Mouse (Mus musculus): Measurements from ENCODE around the gene Maml2. TPM values are rescaled to one million over a fixed set of nuclear protein-coding genes. Genes with fewer than 3 reads are reported as not detected.

The Maml2 gene
- polyA plus RNA-seq, 1 experiment from 2014 or later: 11.5 TPM

DNA sequence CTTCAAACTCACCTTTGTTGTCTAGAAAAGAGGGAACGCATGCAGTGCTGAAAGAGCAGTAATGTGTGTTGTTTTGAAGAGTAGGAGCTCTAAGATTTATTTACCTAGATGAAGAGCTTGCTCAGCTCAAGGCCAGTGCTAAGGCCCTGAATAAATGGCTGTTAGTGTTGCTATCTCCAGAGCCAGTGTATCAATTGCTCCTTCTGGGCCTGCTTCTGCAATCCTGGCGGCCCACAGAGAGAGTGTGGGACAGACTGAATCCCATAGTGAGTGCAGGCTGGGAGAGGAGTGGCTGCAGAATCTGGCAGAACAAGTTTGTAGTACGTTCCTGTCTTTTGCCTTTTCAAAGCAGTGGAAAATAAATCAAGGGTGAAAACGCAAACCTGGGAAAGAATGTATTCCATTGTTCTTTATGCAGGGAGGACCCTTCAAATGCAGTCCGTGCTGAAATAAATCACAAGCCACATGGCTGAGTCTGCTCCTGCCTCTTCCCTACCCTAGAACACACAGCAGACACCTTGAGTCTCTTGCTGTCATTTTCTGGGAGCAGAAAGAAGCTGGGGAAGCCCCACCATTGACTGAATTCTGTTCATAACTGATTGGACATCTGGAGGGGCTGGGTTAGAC is 318.7 kb downstream of the Maml2 start:
- no peaks in the 10 kb centered on the region for H3K27me3 ChIP-seq
- peaks cover 19% of the 10 kb centered on the region for H3K4me1 ChIP-seq (replicated peaks)
- 42% methylated on average over 5 of the region's 5 CpGs for WGBS
- no peak overlapping the region for H3K4me2 ChIP-seq (replicated peaks)
- H3K36me3 ChIP-seq: peaks cover 6% of the 10 kb centered on the region; the same call in 1 of the 2 replicates
- H3K27ac ChIP-seq: no peak overlapping the region
- no peak for ATAC-seq
- H3K9me3 ChIP-seq: no peaks in the 10 kb centered on the region
- peak overlapping the region; percentile 28; the same call in 1 of the 2 replicates for H3K9ac ChIP-seq (replicated peaks)
- no peak overlapping the region for H3K4me3 ChIP-seq (replicated peaks)

DNA sequence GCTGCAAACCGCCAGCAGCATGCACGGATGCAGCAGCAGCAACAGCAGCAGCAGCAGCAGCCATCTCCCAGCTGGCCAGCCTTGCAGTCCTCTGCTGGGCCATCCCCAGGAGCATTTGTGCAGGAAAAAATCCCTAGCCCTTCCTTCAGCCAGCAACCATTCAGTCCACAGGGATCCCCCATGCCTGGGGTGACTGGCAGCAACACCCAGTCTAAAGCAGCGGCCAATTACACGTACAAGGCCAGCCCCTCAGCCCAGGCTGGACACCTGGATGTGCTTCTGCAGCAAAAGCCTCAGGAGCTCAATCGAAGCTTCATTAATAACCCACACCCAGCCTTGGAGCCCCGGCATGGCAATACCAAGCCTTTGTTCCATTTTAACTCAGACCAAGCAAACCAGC is 323.0 kb downstream of the Maml2 start:
- peaks cover 5% of the 10 kb centered on the region; the same call in 1 of the 2 replicates for H3K4me1 ChIP-seq (replicated peaks)
- 88% methylated on average over 6 of the region's 6 CpGs for whole genome bisulfite sequencing
- H3K27me3 ChIP-seq: no peaks in the 10 kb centered on the region

GRCm38 (mm10) chr9:13621941-13622340 is 324.2 kb downstream of the Maml2 start:
- Histone ChIP-seq H3K4me1 (replicated peaks) (peaks cover 13% of the 10 kb centered on the region), H3K9ac (replicated peaks) (no peak overlapping the region), H3K27ac (no peak overlapping the region), H3K4me3 (replicated peaks) (no peak overlapping the region), H3K9me3 (no peaks in the 10 kb centered on the region), H3K36me3 (peaks cover 9% of the 10 kb centered on the region; the same call in 1 of the 2 replicates), H3K4me2 (replicated peaks) (no peak overlapping the region), H3K27me3 (no peaks in the 10 kb centered on the region)
- ATAC-seq: no peak
- over 99% methylated on average over 3 of the region's 3 CpGs for WGBS

More for the DNA sequence above, 323.0 kb downstream of the Maml2 start:
- Histone ChIP-seq H3K9me3 (no peaks in the 10 kb centered on the region), H3K4me2 (replicated peaks) (no peak overlapping the region), H3K27ac (peak overlapping the region; percentile 10; the same call in 1 of the 2 replicates), H3K9ac (replicated peaks) (no peak overlapping the region), H3K36me3 (peaks cover 9% of the 10 kb centered on the region; the same call in 1 of the 2 replicates), H3K4me3 (replicated peaks) (no peak overlapping the region)
- ATAC-seq: peak; percentile 43; the same call in 1 of the 2 replicates

- H3K4me1 ChIP-seq (replicated peaks): peaks cover 16% of the 10 kb centered on the region
- no peak overlapping the region for H3K9ac ChIP-seq (replicated peaks)
- ATAC-seq: no peak
- no peak overlapping the region for H3K4me2 ChIP-seq (replicated peaks)
- H3K27me3 ChIP-seq: no peaks in the 10 kb centered on the region
- H3K27ac ChIP-seq: no peak overlapping the region
- H3K36me3 ChIP-seq: peaks cover 9% of the 10 kb centered on the region; the same call in 1 of the 2 replicates
- no peaks in the 10 kb centered on the region for H3K9me3 ChIP-seq
- 89% methylated on average over 5 of the region's 5 CpGs for WGBS
- H3K4me3 ChIP-seq (replicated peaks): no peak overlapping the region
Observed at GRCm38 (mm10) chr9:13622426-13622825, 324.7 kb downstream of the Maml2 start.

- no peak for ATAC-seq
- peaks cover 9% of the 10 kb centered on the region; the same call in 1 of the 2 replicates for H3K36me3 ChIP-seq
- no peaks in the 10 kb centered on the region for H3K9me3 ChIP-seq
- peaks cover 16% of the 10 kb centered on the region for H3K4me1 ChIP-seq (replicated peaks)
- H3K27me3 ChIP-seq: no peaks in the 10 kb centered on the region
- H3K9ac ChIP-seq (replicated peaks): no peak overlapping the region
- no peak overlapping the region for H3K4me2 ChIP-seq (replicated peaks)
- no peak overlapping the region for H3K27ac ChIP-seq
- no peak overlapping the region for H3K4me3 ChIP-seq (replicated peaks)
- WGBS: 98% methylated on average over 3 of the region's 3 CpGs
Observed at GRCm38 (mm10) chr9:13623892-13624422, 326.2 kb downstream of the Maml2 start.

DNA sequence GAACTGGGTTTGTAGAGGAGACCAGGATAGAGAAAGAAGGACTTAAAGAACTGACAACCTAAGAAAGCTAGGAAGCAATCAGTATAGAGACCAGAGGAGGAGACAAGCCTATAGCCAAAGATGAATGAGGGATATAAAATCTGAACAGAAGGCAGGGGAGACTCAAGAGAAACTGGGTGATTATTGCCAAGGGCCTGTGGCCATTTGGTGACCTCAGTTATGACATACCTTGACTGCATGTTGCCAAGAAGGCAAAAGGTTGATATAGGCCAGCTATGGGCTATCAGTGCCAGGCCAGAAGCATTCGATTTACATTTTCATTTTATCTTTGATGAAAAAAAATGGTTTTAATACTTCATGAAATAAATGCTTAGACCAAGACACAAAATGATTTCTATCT is 327.0 kb downstream of the Maml2 start:
- Histone ChIP-seq H3K4me2 (replicated peaks) (no peak overlapping the region), H3K9ac (replicated peaks) (no peak overlapping the region), H3K27ac (no peak overlapping the region), H3K36me3 (peaks cover 9% of the 10 kb centered on the region; the same call in 1 of the 2 replicates), H3K27me3 (no peaks in the 10 kb centered on the region), H3K9me3 (no peaks in the 10 kb centered on the region), H3K4me1 (replicated peaks) (peaks cover 16% of the 10 kb centered on the region), H3K4me3 (replicated peaks) (no peak overlapping the region)
- 93% methylated on average over 1 of the region's 1 CpGs for WGBS
- no peak for ATAC-seq

- no peaks in the 10 kb centered on the region for H3K27me3 ChIP-seq
- H3K36me3 ChIP-seq: peaks cover 9% of the 10 kb centered on the region; the same call in 1 of the 2 replicates
- H3K4me2 ChIP-seq (replicated peaks): no peak overlapping the region
- H3K4me1 ChIP-seq (replicated peaks): peaks cover 16% of the 10 kb centered on the region
- H3K4me3 ChIP-seq (replicated peaks): no peak overlapping the region
- no peak for ATAC-seq
- no peak overlapping the region for H3K27ac ChIP-seq
- H3K9ac ChIP-seq (replicated peaks): no peak overlapping the region
- no peaks in the 10 kb centered on the region for H3K9me3 ChIP-seq
- WGBS: 94% methylated on average over 3 of the region's 3 CpGs
Observed at GRCm38 (mm10) chr9:13625215-13625614, 327.5 kb downstream of the Maml2 start.

DNA sequence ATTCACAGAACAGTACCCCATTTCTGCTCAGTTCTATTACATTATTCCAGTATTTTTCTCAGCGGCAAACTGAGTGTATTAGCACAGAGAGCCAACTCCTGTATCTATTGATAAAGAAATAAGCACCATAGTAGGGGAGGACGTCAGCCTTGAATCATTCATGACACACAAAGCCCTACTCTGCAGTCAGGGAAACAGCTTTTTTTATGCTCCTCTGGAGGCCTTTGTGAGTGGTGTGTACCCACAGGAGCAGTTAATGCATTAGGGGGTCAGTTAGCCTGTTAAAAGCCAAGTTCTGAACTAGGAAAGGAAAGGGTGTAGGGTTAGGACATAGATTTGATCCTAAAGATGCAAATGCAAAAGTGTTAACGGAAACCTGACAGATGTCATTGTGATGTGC is 328.7 kb downstream of the Maml2 start:
- 39% methylated on average over 3 of the region's 3 CpGs for WGBS
- Histone ChIP-seq H3K27ac (no peak overlapping the region), H3K4me2 (replicated peaks) (no peak overlapping the region)

DNA sequence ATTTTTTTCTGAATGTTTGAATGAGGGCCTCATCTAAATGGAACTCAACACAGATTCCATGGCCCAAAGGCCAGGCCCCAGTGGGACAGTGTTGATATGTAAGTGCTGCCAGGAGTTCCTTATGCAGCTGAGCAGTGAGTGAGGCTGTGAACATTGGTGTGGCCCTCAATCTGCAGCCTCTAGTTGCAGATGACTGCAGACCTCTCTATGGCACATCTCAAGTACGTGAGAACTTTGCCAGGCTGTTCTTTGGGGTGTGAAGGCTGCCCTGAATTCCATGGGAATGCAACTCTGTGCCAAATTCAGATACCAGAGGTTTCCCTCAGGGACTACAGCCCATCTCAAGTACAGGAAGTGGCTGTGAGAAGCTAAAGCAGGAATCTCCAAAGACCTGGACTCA is 335.6 kb downstream of the Maml2 start:
- Histone ChIP-seq H3K27ac (no peak overlapping the region), H3K9me3 (no peaks in the 10 kb centered on the region), H3K4me2 (replicated peaks) (no peak overlapping the region), H3K4me1 (replicated peaks) (0 out of 2 replicates have a peak, but pooled peaks cover 5% of the 10 kb centered on the region), H3K27me3 (no peaks in the 10 kb centered on the region), H3K36me3 (no peaks in the 10 kb centered on the region), H3K4me3 (replicated peaks) (no peak overlapping the region), H3K9ac (replicated peaks) (no peak overlapping the region)
- 90% methylated on average over 1 of the region's 1 CpGs for WGBS
- no peak for ATAC-seq

More for the DNA sequence above, 328.7 kb downstream of the Maml2 start:
- Histone ChIP-seq H3K4me3 (replicated peaks) (no peak overlapping the region), H3K27me3 (no peaks in the 10 kb centered on the region), H3K4me1 (replicated peaks) (peaks cover 16% of the 10 kb centered on the region), H3K9me3 (no peaks in the 10 kb centered on the region), H3K36me3 (peaks cover 2% of the 10 kb centered on the region; the same call in 1 of the 2 replicates), H3K9ac (replicated peaks) (no peak overlapping the region)
- ATAC-seq: 0 out of 2 replicates have a peak, but pooled peaks have one; percentile 56

DNA sequence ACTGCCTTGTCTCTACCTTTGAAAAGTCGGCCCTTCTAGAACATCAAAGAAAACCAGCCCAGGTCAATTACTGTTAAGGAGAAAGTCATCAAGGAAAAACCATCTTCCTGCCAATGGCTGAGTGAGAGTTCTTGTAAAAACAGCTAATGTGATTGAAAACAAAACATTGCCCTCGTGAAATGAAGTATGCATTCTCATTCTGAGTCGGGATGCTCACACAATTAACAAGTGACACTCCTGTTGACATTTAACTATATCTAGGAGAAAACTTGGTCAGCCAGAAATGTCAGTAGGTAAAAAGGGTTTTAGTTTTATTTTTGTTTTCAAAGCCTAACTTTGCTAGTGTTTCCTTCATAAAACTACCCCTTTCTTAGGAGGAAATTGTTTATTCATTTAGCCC is 341.9 kb downstream of the Maml2 start:
- WGBS: 69% methylated on average over 3 of the region's 3 CpGs
- ATAC-seq: no peak
- no peaks in the 10 kb centered on the region for H3K36me3 ChIP-seq

GRCm38 (mm10) chr9:13645153-13645552 is 347.4 kb downstream of the Maml2 start:
- no peak for ATAC-seq
- Histone ChIP-seq H3K36me3 (no peaks in the 10 kb centered on the region), H3K4me3 (replicated peaks) (no peak overlapping the region), H3K27ac (no peak overlapping the region), H3K4me1 (replicated peaks) (0 out of 2 replicates have a peak, but pooled peaks cover 8% of the 10 kb centered on the region), H3K4me2 (replicated peaks) (no peak overlapping the region), H3K9me3 (no peaks in the 10 kb centered on the region), H3K9ac (replicated peaks) (no peak overlapping the region), H3K27me3 (no peaks in the 10 kb centered on the region)
- WGBS: 77% methylated on average over 5 of the region's 5 CpGs

More for the DNA sequence above, 341.9 kb downstream of the Maml2 start:
- Histone ChIP-seq H3K9me3 (no peaks in the 10 kb centered on the region), H3K4me2 (replicated peaks) (no peak overlapping the region), H3K27ac (no peak overlapping the region), H3K4me3 (replicated peaks) (no peak overlapping the region), H3K27me3 (no peaks in the 10 kb centered on the region), H3K9ac (replicated peaks) (no peak overlapping the region), H3K4me1 (replicated peaks) (0 out of 2 replicates have a peak, but pooled peaks cover 2% of the 10 kb centered on the region)

DNA sequence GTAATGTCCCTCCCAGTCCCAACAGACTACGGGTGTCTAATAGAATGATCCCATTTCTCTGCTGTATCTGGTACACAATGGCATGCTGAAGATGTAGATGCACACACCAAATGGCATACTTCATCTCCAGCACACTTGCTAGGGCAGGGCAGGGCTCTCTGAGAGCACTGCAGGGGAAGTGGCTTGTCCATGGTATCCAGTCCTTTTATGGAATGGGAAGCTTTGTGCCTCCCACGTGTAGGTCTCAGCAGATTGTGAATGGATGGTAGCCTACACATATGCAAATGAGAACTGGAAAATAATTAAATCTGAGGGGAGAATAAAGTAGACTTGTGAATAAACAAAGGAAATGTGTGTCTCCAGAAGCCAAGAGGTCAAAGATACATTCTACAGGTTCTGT is 353.3 kb downstream of the Maml2 start:
- 54% methylated on average over 2 of the region's 2 CpGs for WGBS
- no peaks in the 10 kb centered on the region for H3K27me3 ChIP-seq
- no peak for ATAC-seq
- no peak overlapping the region for H3K4me2 ChIP-seq (replicated peaks)
- peaks cover 16% of the 10 kb centered on the region for H3K4me1 ChIP-seq (replicated peaks)
- H3K9ac ChIP-seq (replicated peaks): no peak overlapping the region
- no peaks in the 10 kb centered on the region for H3K9me3 ChIP-seq
- H3K36me3 ChIP-seq: no peaks in the 10 kb centered on the region
- H3K4me3 ChIP-seq (replicated peaks): no peak overlapping the region
- no peak overlapping the region for H3K27ac ChIP-seq
